Mouse (Mus musculus) hindbrain, postnatal 0 days (tissue): ENCODE measurements around the gene Wdr46. TPM values are rescaled to one million over a fixed set of nuclear protein-coding genes. Genes with fewer than 3 reads are reported as not detected.

Source experiments
- ATAC-seq: fragments of 200-750 bp; cut with Nextera tagmentation; 2 replicates; pipeline ENCODE4 v1.8.0; 2017; ENCODE audit warnings: mild to moderate bottlenecking, moderate TSS enrichment, moderate library complexity
- DNase-seq: peaks from one replicate; pipeline ENCODE4 v3.0.0-alpha.2; 2015; ENCODE audit warnings: low spot score
- H3K27ac ChIP-seq: fragments of 300-500 bp; sonication (generic); 2 replicates; pipeline ENCODE4 v1.5.1; 2014; ENCODE audit warnings: mild to moderate bottlenecking
- H3K27me3 ChIP-seq: fragments of 300-500 bp; sonication (generic); 2 replicates; pipeline ENCODE4 v1.6.1; 2014; ENCODE audit warnings: low read length, mixed read lengths; ENCODE audit not compliant: insufficient read depth
- H3K36me3 ChIP-seq: fragments of 300-500 bp; sonication (generic); 2 replicates; pipeline ENCODE4 v1.6.1; 2014; ENCODE audit warnings: low read length, mixed read lengths; ENCODE audit not compliant: insufficient read depth
- H3K4me1 ChIP-seq: fragments of 300-500 bp; sonication (generic); 2 replicates; pipeline ENCODE4 v1.6.1; 2014; ENCODE audit warnings: antibody characterized with exemption, low read length, mixed read lengths; ENCODE audit not compliant: insufficient read depth
- H3K4me2 ChIP-seq: fragments of 300-500 bp; sonication (generic); 2 replicates; pipeline ENCODE4 v1.6.1; 2014; ENCODE audit warnings: low read depth, mild to moderate bottlenecking, low read length, moderate library complexity, mixed read lengths
- H3K4me3 ChIP-seq: fragments of 300-500 bp; sonication (generic); 2 replicates; pipeline ENCODE4 v1.5.1; 2014; ENCODE audit warnings: low read length
- H3K9ac ChIP-seq: fragments of 300-500 bp; sonication (generic); replicated peaks from 2 replicates; pipeline ENCODE4 v1.6.1; 2014; ENCODE audit warnings: mild to moderate bottlenecking, low read length, moderate library complexity, mixed read lengths
- H3K9me3 ChIP-seq: fragments of 300-500 bp; sonication (generic); 2 replicates; pipeline ENCODE4 v1.6.1; 2016; ENCODE audit warnings: low read length, mixed read lengths
- CTCF ChIP-seq: IDR thresholded peaks from 2 replicates; pipeline ENCODE4 v1.5.1; 2016; ENCODE audit warnings: antibody characterized with exemption, control low read depth, low read depth
- WGBS: fragments of 180-500 bp; shearing (Covaris S2); extraction: QIAGEN DNeasy Blood & Tissue Kit; methylation state at CpG from one replicate; pipeline ENCODE4 v1.1.7; 2014; 5-methylcytosine and 5-hydroxymethylcytosine counted together
- polyA plus RNA-seq: library from polyadenylated mRNA; unstranded; fragments of >200 nt; fragmentation: Nextera tagmentation; extraction: Ambion mirVana; gene quantifications from 2 replicates; pipeline ENCODE4 v1.2.1, GENCODE M21; 2015
- total RNA-seq: library from RNA; depleted of rRNA; stranded (reverse); fragments of >200 nt; gene quantifications from 2 replicates; pipeline ENCODE4 v1.2.3, GENCODE M21; 2014

Wdr46 gene
- total and polyA plus RNA-seq, 2 experiments from 2014 or later: 16.8 to 17.9 TPM

GRCm38 (mm10) chr17:33908331-33909076, 32.0 kb upstream of the Wdr46 start:
- under 1% methylated on average over 43 of the region's 44 CpGs for WGBS
- 0 out of 2 replicates have a peak, but pooled peaks cover 6% of the 10 kb centered on the region for H3K4me1 ChIP-seq
- no peaks in the 10 kb centered on the region for H3K9me3 ChIP-seq
- no peaks in the 10 kb centered on the region for H3K27me3 ChIP-seq
- H3K4me2 ChIP-seq: peak overlapping the region; percentile 98
- peak; percentile 71 for DNase-seq
- H3K27ac ChIP-seq: peak overlapping the region; percentile 95
- peak overlapping the region; percentile 79 for H3K9ac ChIP-seq
- peak overlapping the region; percentile 71 for H3K4me3 ChIP-seq
- no peak for TF ChIP-seq CTCF
- peak; percentile 59 for ATAC-seq
- peaks cover 19% of the 10 kb centered on the region for H3K36me3 ChIP-seq

GRCm38 (mm10) chr17:33909077-33909868, 31.2 kb upstream of the Wdr46 start, which contains the start of gene Daxx:
TSS of gene Daxx (plus strand) at chr17:33909414.
- H3K9ac ChIP-seq: peak within 1 kb of the TSS; percentile 79

GRCm38 (mm10) chr17:33909869-33910250, 30.6 kb upstream of the Wdr46 start:
- Histone ChIP-seq H3K9ac (peak overlapping the region; percentile 79), H3K27me3 (no peaks in the 10 kb centered on the region), H3K36me3 (peaks cover 30% of the 10 kb centered on the region), H3K4me2 (peak overlapping the region; percentile 98), H3K4me1 (0 out of 2 replicates have a peak, but pooled peaks cover 6% of the 10 kb centered on the region), H3K9me3 (no peaks in the 10 kb centered on the region), H3K4me3 (peak overlapping the region; percentile 71), H3K27ac (peak overlapping the region; percentile 95)
- TF ChIP-seq CTCF: no peak
- 0% methylated on average over 14 of the region's 14 CpGs for WGBS
- DNase-seq: peak; percentile 35
- peak; percentile 4; the same call in 1 of the 2 replicates for ATAC-seq

More at GRCm38 (mm10) chr17:33909077-33909868, 31.2 kb upstream of the Wdr46 start, which contains the start of gene Daxx:
- TF ChIP-seq CTCF: no peak
- Histone ChIP-seq H3K4me3 (peak within 1 kb of the TSS; percentile 71), H3K36me3 (peaks cover 25% of the 10 kb centered on the region), H3K4me1 (0 out of 2 replicates have a peak, but pooled peaks cover 6% of the 10 kb centered on the region), H3K4me2 (peak within 1 kb of the TSS; percentile 98), H3K9me3 (no peaks in the 10 kb centered on the region), H3K27me3 (no peaks in the 10 kb centered on the region), H3K27ac (peak within 1 kb of the TSS; percentile 95)
- peak; percentile 99 for DNase-seq
- WGBS: under 1% methylated on average over 67 of the region's 68 CpGs
- peak; percentile 97 for ATAC-seq

- Histone ChIP-seq H3K27me3 (no peaks in the 10 kb centered on the region), H3K9me3 (no peaks in the 10 kb centered on the region), H3K36me3 (peaks cover 30% of the 10 kb centered on the region), H3K4me2 (peak overlapping the region; percentile 98), H3K9ac (peak overlapping the region; percentile 79), H3K4me1 (0 out of 2 replicates have a peak, but pooled peaks cover 6% of the 10 kb centered on the region), H3K27ac (peak overlapping the region; percentile 95; the same call in 1 of the 2 replicates), H3K4me3 (peak overlapping the region; percentile 71)
- no peak for DNase-seq
- no peak for ATAC-seq
- peak; percentile 27; the same call in 1 of the 2 replicates for TF ChIP-seq CTCF
- WGBS: 49% methylated on average over 11 of the region's 11 CpGs
Observed at GRCm38 (mm10) chr17:33910346-33911051, 30.0 kb upstream of the Wdr46 start.

- no peak for TF ChIP-seq CTCF
- Histone ChIP-seq H3K27ac (no peak overlapping the region), H3K27me3 (no peaks in the 10 kb centered on the region), H3K4me3 (no peak overlapping the region), H3K36me3 (peaks cover 30% of the 10 kb centered on the region), H3K4me1 (0 out of 2 replicates have a peak, but pooled peaks cover 6% of the 10 kb centered on the region), H3K9me3 (no peaks in the 10 kb centered on the region), H3K9ac (no peak overlapping the region), H3K4me2 (no peak overlapping the region)
- DNase-seq: no peak
- 92% methylated on average over 31 of the region's 31 CpGs for WGBS
- no peak for ATAC-seq
Observed at GRCm38 (mm10) chr17:33911052-33911812, 29.2 kb upstream of the Wdr46 start.
